Mouse (Mus musculus): Measurements from ENCODE around the gene Cdc5l. TPM values are rescaled to one million over a fixed set of nuclear protein-coding genes. Genes with fewer than 3 reads are reported as not detected.

The Cdc5l gene
- polyA plus RNA-seq, 1 experiment from 2014 or later: 31.8 TPM

DNA sequence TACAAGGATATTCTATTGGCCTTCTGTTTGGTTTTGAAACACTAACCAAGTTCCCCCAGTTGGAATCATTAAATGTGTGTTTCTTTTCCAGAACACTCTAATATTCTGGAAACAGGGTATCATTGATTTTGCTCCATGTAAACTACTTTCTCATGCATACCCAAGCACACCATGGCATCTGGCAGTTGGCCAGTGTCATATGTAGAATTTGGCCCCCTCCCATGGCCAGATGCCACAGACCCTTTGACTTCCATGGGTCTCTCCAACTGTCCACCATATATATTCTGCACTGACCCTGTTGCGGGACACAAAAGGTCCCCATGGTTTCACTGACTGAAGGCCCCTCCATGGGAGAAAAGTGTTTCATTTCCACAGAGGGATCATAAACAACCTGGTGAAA lies 18.7 kb upstream of the Cdc5l start:
- WGBS: 97% methylated on average over 1 of the region's 1 CpGs
- no peak for TF ChIP-seq EP300 (optimal IDR thresholded peaks at IDR 0.05)
- TF ChIP-seq CTCF (IDR thresholded peaks at IDR 0.05; ENCODE audit: low read depth): no peak
- no peak for DNase-seq (ENCODE audit: low spot score)
- Histone ChIP-seq H3K4me2 (replicated peaks; ENCODE audit: low read depth) (no peak overlapping the region), H3K4me3 (ENCODE audit: low read depth, low read length) (no peak overlapping the region), H3K36me3 (ENCODE audit: control insufficient read depth, insufficient read depth, low read length) (no peaks in the 10 kb centered on the region), H3K9ac (ENCODE audit: low read length) (no peak overlapping the region), H3K9me3 (ENCODE audit: control insufficient read depth, low read length) (no peaks in the 10 kb centered on the region), H3K4me1 (replicated peaks; ENCODE audit: control insufficient read depth, insufficient read depth) (no peaks in the 10 kb centered on the region), H3K27me3 (ENCODE audit: control insufficient read depth, insufficient read depth, low read length) (no peaks in the 10 kb centered on the region), H3K27ac (replicated peaks) (no peak overlapping the region)
- no peak for ATAC-seq (ENCODE audit: low FRiP score, low TSS enrichment)

DNA sequence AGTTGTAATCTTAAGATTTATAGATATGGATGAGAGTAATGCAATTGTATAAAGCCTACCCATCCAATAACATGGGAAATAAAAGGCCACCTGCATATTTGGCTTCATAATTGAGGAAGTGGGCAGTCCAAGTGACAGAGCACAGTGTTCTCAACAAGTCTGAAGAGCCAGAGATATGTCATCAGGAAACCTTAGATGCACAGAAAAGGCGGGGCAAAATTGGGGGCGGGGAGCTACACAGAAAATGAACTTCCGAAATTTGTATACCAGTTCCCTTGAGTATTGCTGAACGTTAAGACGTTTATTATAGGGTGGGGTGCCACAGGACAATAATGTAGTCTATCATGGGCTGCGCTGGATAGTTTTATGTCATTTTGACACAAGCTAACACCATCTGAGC lies 16.6 kb upstream of the Cdc5l start:
- TF ChIP-seq CTCF (IDR thresholded peaks at IDR 0.05; ENCODE audit: low read depth) (no peak), EP300 (optimal IDR thresholded peaks at IDR 0.05) (no peak)
- Histone ChIP-seq H3K4me3 (ENCODE audit: low read depth, low read length) (no peak overlapping the region), H3K4me1 (replicated peaks; ENCODE audit: control insufficient read depth, insufficient read depth) (no peaks in the 10 kb centered on the region), H3K27ac (replicated peaks) (no peak overlapping the region), H3K4me2 (replicated peaks; ENCODE audit: low read depth) (no peak overlapping the region), H3K36me3 (ENCODE audit: control insufficient read depth, insufficient read depth, low read length) (no peaks in the 10 kb centered on the region), H3K9ac (ENCODE audit: low read length) (no peak overlapping the region), H3K27me3 (ENCODE audit: control insufficient read depth, insufficient read depth, low read length) (no peaks in the 10 kb centered on the region), H3K9me3 (ENCODE audit: control insufficient read depth, low read length) (no peaks in the 10 kb centered on the region)
- DNase-seq (ENCODE audit: low spot score) (no peak), ATAC-seq (ENCODE audit: low FRiP score, low TSS enrichment) (no peak)
- 89% methylated on average over 6 of the region's 6 CpGs for WGBS

DNA sequence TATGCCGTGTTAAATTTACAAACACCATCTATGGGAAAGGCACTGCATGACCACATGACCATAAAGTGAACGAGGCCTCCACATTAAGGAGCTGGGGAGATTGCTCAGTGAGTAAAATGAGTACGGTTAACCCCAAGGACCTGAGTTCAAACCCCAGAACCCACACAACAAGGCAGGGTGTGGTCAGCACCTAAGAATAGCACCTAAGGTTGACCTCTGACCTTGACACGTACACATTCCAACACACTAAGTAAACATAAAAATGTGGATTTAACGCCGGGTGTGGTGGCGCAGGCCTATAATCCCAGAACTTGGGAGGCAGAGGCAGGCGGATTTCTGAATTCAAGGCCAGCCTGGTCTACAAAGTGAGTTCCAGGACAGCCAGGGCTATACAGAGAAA lies 16.0 kb upstream of the Cdc5l start:
- no peak for DNase-seq (ENCODE audit: low spot score)
- H3K27ac ChIP-seq (replicated peaks): no peak overlapping the region
- no peaks in the 10 kb centered on the region for H3K27me3 ChIP-seq (ENCODE audit: control insufficient read depth, insufficient read depth, low read length)
- no peaks in the 10 kb centered on the region for H3K36me3 ChIP-seq (ENCODE audit: control insufficient read depth, insufficient read depth, low read length)
- H3K4me2 ChIP-seq (replicated peaks; ENCODE audit: low read depth): no peak overlapping the region
- WGBS: 90% methylated on average over 8 of the region's 8 CpGs
- ATAC-seq (ENCODE audit: low FRiP score, low TSS enrichment): no peak
- no peaks in the 10 kb centered on the region for H3K4me1 ChIP-seq (replicated peaks; ENCODE audit: control insufficient read depth, insufficient read depth)
- TF ChIP-seq EP300 (optimal IDR thresholded peaks at IDR 0.05) (no peak), CTCF (IDR thresholded peaks at IDR 0.05; ENCODE audit: low read depth) (no peak)
- no peak overlapping the region for H3K9ac ChIP-seq (ENCODE audit: low read length)
- H3K4me3 ChIP-seq (ENCODE audit: low read depth, low read length): no peak overlapping the region
- no peaks in the 10 kb centered on the region for H3K9me3 ChIP-seq (ENCODE audit: control insufficient read depth, low read length)

DNA sequence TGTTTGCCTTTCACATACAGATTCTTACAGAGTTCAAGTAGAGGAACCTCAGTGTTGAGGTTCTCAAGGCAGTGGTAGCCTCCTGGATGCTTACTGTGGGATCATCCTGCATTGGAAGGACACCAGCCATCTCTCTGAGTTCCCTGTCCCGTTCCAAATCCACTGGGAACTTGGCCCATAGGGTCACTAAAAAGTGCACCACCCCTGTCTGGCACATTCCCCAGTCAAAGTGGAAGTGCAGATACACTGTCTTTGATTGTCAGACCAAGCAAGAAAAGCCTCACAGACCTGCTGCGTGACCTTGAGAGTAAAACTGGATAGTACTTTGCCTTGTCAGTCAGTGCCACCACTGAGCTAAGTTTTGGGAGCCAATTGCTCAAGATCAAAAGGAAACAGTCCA lies 13.5 kb upstream of the Cdc5l start:
- TF ChIP-seq CTCF (IDR thresholded peaks at IDR 0.05; ENCODE audit: low read depth) (no peak), EP300 (optimal IDR thresholded peaks at IDR 0.05) (no peak)
- H3K4me2 ChIP-seq (replicated peaks; ENCODE audit: low read depth): no peak overlapping the region
- H3K27ac ChIP-seq (replicated peaks): no peak overlapping the region
- DNase-seq (ENCODE audit: low spot score): no peak
- H3K4me3 ChIP-seq (ENCODE audit: low read depth, low read length): no peak overlapping the region
- no peaks in the 10 kb centered on the region for H3K4me1 ChIP-seq (replicated peaks; ENCODE audit: control insufficient read depth, insufficient read depth)
- WGBS: 66% methylated on average over 2 of the region's 2 CpGs
- H3K36me3 ChIP-seq (ENCODE audit: control insufficient read depth, insufficient read depth, low read length): no peaks in the 10 kb centered on the region
- ATAC-seq (ENCODE audit: low FRiP score, low TSS enrichment): no peak
- H3K27me3 ChIP-seq (ENCODE audit: control insufficient read depth, insufficient read depth, low read length): no peaks in the 10 kb centered on the region
- no peak overlapping the region for H3K9ac ChIP-seq (ENCODE audit: low read length)
- H3K9me3 ChIP-seq (ENCODE audit: control insufficient read depth, low read length): no peaks in the 10 kb centered on the region

DNA sequence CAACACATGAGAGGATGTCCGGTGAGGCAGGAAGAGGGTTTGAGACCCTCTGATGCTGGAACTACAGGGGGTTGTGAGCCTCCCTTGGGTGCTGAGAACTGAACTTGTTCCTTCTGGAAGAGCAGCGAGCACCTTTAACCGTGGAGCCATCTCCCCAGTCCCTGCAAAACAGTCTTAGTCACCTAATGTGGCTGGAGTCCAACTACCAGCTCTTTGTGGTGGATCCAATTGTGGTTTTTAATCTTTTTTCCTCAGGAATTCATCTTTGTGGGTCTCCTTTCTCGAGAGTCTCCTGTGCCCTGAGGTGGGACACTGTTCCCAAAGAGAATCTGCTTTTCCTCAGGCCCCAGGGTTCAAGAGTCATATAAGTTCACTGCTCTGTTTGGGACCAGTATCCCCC lies 12.4 kb upstream of the Cdc5l start:
- no peak overlapping the region for H3K4me3 ChIP-seq (ENCODE audit: low read depth, low read length)
- H3K4me1 ChIP-seq (replicated peaks; ENCODE audit: control insufficient read depth, insufficient read depth): no peaks in the 10 kb centered on the region
- no peak overlapping the region for H3K27ac ChIP-seq (replicated peaks)
- WGBS: 76% methylated on average over 4 of the region's 4 CpGs
- H3K9me3 ChIP-seq (ENCODE audit: control insufficient read depth, low read length): no peaks in the 10 kb centered on the region
- TF ChIP-seq EP300 (optimal IDR thresholded peaks at IDR 0.05): no peak
- TF ChIP-seq CTCF (IDR thresholded peaks at IDR 0.05; ENCODE audit: low read depth): no peak
- H3K36me3 ChIP-seq (ENCODE audit: control insufficient read depth, insufficient read depth, low read length): no peaks in the 10 kb centered on the region
- ATAC-seq (ENCODE audit: low FRiP score, low TSS enrichment): no peak
- H3K27me3 ChIP-seq (ENCODE audit: control insufficient read depth, insufficient read depth, low read length): no peaks in the 10 kb centered on the region
- no peak overlapping the region for H3K4me2 ChIP-seq (replicated peaks; ENCODE audit: low read depth)
- no peak for DNase-seq (ENCODE audit: low spot score)
- H3K9ac ChIP-seq (ENCODE audit: low read length): no peak overlapping the region

DNA sequence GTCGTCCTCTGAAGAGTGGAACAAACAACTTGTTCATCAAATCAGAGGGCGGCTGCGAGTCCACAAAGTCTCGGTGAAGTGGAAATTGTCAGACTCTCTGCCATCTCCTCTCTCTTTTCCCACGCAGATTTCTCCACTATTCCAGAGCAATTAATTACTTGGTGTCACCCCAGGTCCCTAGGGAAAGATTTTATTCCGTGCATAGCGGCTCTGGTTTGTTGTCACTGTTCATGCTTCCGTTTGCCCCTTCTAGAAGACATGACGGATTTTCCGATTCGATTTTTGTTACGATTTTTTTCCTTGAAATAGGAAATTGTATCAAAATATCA lies 689 bp upstream of the Cdc5l start:
- TF ChIP-seq EP300 (optimal IDR thresholded peaks at IDR 0.05): no peak
- TF ChIP-seq CTCF (IDR thresholded peaks at IDR 0.05; ENCODE audit: low read depth): no peak
- ATAC-seq (ENCODE audit: low FRiP score, low TSS enrichment): no peak
- peak overlapping the region; percentile 98 for H3K27ac ChIP-seq (replicated peaks)
- H3K4me1 ChIP-seq (replicated peaks; ENCODE audit: control insufficient read depth, insufficient read depth): peaks cover 3% of the 10 kb centered on the region; the same call in 1 of the 2 replicates
- 5% methylated on average over 12 of the region's 12 CpGs for WGBS
- H3K4me3 ChIP-seq (ENCODE audit: low read depth, low read length): peak overlapping the region; percentile 88
- H3K36me3 ChIP-seq (ENCODE audit: control insufficient read depth, insufficient read depth, low read length): no peaks in the 10 kb centered on the region
- no peaks in the 10 kb centered on the region for H3K9me3 ChIP-seq (ENCODE audit: control insufficient read depth, low read length)
- peak overlapping the region; percentile 92 for H3K4me2 ChIP-seq (replicated peaks; ENCODE audit: low read depth)
- no peak for DNase-seq (ENCODE audit: low spot score)
- peak overlapping the region; percentile 80 for H3K9ac ChIP-seq (ENCODE audit: low read length)
- H3K27me3 ChIP-seq (ENCODE audit: control insufficient read depth, insufficient read depth, low read length): no peaks in the 10 kb centered on the region
